Mouse (Mus musculus) myocyte (in vitro differentiated cells): Measurements from ENCODE around the gene Abcg4.

Experiments
- MYOG ChIP-seq, 3 experiments: IDR thresholded peaks; one replicate each; pipeline ENCODE4 v1.6.1; 2011; ENCODE audit warnings: control low read depth in 2 of 3, low read depth in 2 of 3, mild to moderate bottlenecking in 2 of 3; ENCODE audit not compliant: insufficient read length in 2 of 3, control insufficient read depth in 1 of 3, insufficient read depth in 1 of 3
- POLR2A ChIP-seq: IDR thresholded peaks from one replicate; pipeline ENCODE4 v1.6.1; 2011; ENCODE audit warnings: low read depth, mild to moderate bottlenecking, control low read depth, moderate library complexity; ENCODE audit not compliant: insufficient read length
- POLR2AphosphoS2 ChIP-seq: IDR thresholded peaks from one replicate; pipeline ENCODE4 v1.6.1; 2011; ENCODE audit warnings: low read depth, control low read depth; ENCODE audit not compliant: insufficient read length
- USF1 ChIP-seq: IDR thresholded peaks from one replicate; pipeline ENCODE4 v1.6.1; 2011; ENCODE audit warnings: low read depth, mild to moderate bottlenecking, control low read depth, moderate library complexity

- no peak for TF ChIP-seq USF1
- TF ChIP-seq POLR2A = no peak
- no peak for TF ChIP-seq POLR2AphosphoS2
- TF ChIP-seq MYOG (IDR thresholded peaks at IDR 0.05; ENCODE audit: control insufficient read depth in 1 of 3, insufficient read depth in 1 of 3, insufficient read length in 2 of 3, low read depth in 2 of 3) = no peak
These were observed 30.3 kb upstream of the Abcg4 start for GRCm38 (mm10) chr9:44318826-44319095.
